Mouse (Mus musculus): ENCODE data around the gene Aox2.
"Not testable (repeated sequence)": the region's sequence is repeated elsewhere in the genome, so short reads cannot be mapped to it uniquely, and the experiment has no call there.

The Aox2 gene

GRCm38 (mm10) chr1:58346159-58346558 lies 68.0 kb downstream of the Aox2 start:
- DNase-seq (ENCODE audit: low read depth, low spot score): no peak

- DNase-seq (ENCODE audit: low read depth, low spot score): no peak
Measured at GRCm38 (mm10) chr1:58348712-58349111, 70.6 kb downstream of the Aox2 start.

GRCm38 (mm10) chr1:58353238-58353893 lies 75.2 kb downstream of the Aox2 start:
- DNase-seq (ENCODE audit: low read depth, low spot score): no peak

GRCm38 (mm10) chr1:58358958-58359901 lies 81.1 kb downstream of the Aox2 start:
- peak; percentile 91 for DNase-seq (ENCODE audit: low read depth, low spot score)

GRCm38 (mm10) chr1:58362296-58362695 lies 84.2 kb downstream of the Aox2 start:
- no peak for DNase-seq (ENCODE audit: low read depth, low spot score)

GRCm38 (mm10) chr1:58364551-58364950 lies 86.4 kb downstream of the Aox2 start:
- DNase-seq (ENCODE audit: low read depth, low spot score): no peak

GRCm38 (mm10) chr1:58365829-58366228 lies 87.7 kb downstream of the Aox2 start:
- no peak for DNase-seq (ENCODE audit: low read depth, low spot score)

- peak; percentile 55 for DNase-seq (ENCODE audit: low read depth, low spot score)
Measured at GRCm38 (mm10) chr1:58366737-58367471, 88.8 kb downstream of the Aox2 start.

GRCm38 (mm10) chr1:58369716-58370115 lies 91.6 kb downstream of the Aox2 start:
- DNase-seq (ENCODE audit: low read depth, low spot score): no peak

- not testable (repeated sequence) for DNase-seq (ENCODE audit: low read depth, low spot score)
Measured at GRCm38 (mm10) chr1:58374266-58374665, 96.1 kb downstream of the Aox2 start.

GRCm38 (mm10) chr1:58375574-58376147 lies 97.5 kb downstream of the Aox2 start:
- DNase-seq (ENCODE audit: low read depth, low spot score): no peak

- DNase-seq (ENCODE audit: low read depth, low spot score): no peak
Measured at GRCm38 (mm10) chr1:58382586-58383281, 104.6 kb downstream of the Aox2 start.

GRCm38 (mm10) chr1:58391421-58392267 lies 113.5 kb downstream of the Aox2 start:
- DNase-seq (ENCODE audit: low read depth, low spot score): no peak

GRCm38 (mm10) chr1:58392268-58392651 lies 114.1 kb downstream of the Aox2 start:
- DNase-seq (ENCODE audit: low read depth, low spot score): no peak

- peak; percentile 98 for DNase-seq (ENCODE audit: low read depth, low spot score)
Measured at GRCm38 (mm10) chr1:58392652-58393283, 114.6 kb downstream of the Aox2 start, which contains the start of gene Bzw1. Bzw1 (plus strand) TSS chr1:58392898.

- peak; percentile 58 for DNase-seq (ENCODE audit: low read depth, low spot score)
Measured at GRCm38 (mm10) chr1:58393284-58394195, 115.4 kb downstream of the Aox2 start.

GRCm38 (mm10) chr1:58395341-58395740 lies 117.2 kb downstream of the Aox2 start:
- no peak for DNase-seq (ENCODE audit: low read depth, low spot score)

- no peak for DNase-seq (ENCODE audit: low read depth, low spot score)
Measured at GRCm38 (mm10) chr1:58396179-58396578, 118.1 kb downstream of the Aox2 start.

- no peak for DNase-seq (ENCODE audit: low read depth, low spot score)
Measured at GRCm38 (mm10) chr1:58397731-58398130, 119.6 kb downstream of the Aox2 start.

Data from brain, adult 2 months (tissue).